Mouse (Mus musculus) embryonic facial prominence, embryonic 15.5 days (tissue): ENCODE results near the gene Umps. TPM values are rescaled to one million over a fixed set of nuclear protein-coding genes. Genes with fewer than 3 reads are reported as not detected.

Experiments
- ATAC-seq: fragments of 200-750 bp; cut with Nextera tagmentation; 2 replicates; pipeline ENCODE4 v1.8.0; 2017; ENCODE audit warnings: low read depth, moderate TSS enrichment; ENCODE audit not compliant: insufficient number of reproducible peaks, low FRiP score, low TSS enrichment
- H3K27ac ChIP-seq: fragments of 300-500 bp; sonication (generic); replicated peaks from 2 replicates; pipeline ENCODE4 v1.5.1; 2015; ENCODE audit warnings: mild to moderate bottlenecking, inconsistent platforms
- H3K27me3 ChIP-seq: fragments of 300-500 bp; sonication (generic); 2 replicates; pipeline ENCODE4 v1.6.1; 2015; ENCODE audit warnings: inconsistent platforms
- H3K36me3 ChIP-seq: fragments of 300-500 bp; sonication (generic); 2 replicates; pipeline ENCODE4 v1.6.1; 2015; ENCODE audit warnings: mild to moderate bottlenecking, inconsistent platforms
- H3K4me1 ChIP-seq: fragments of 300-500 bp; sonication (generic); 2 replicates; pipeline ENCODE4 v1.6.1; 2015; ENCODE audit warnings: inconsistent platforms
- H3K4me2 ChIP-seq: fragments of 300-500 bp; sonication (generic); replicated peaks from 2 replicates; pipeline ENCODE4 v1.6.1; 2015; ENCODE audit warnings: mild to moderate bottlenecking, inconsistent platforms
- H3K4me3 ChIP-seq: fragments of 300-500 bp; sonication (generic); replicated peaks from 2 replicates; pipeline ENCODE4 v1.5.1; 2015; ENCODE audit warnings: mild to moderate bottlenecking, inconsistent platforms
- H3K9ac ChIP-seq: fragments of 300-500 bp; sonication (generic); 2 replicates; pipeline ENCODE4 v1.6.1; 2015; ENCODE audit warnings: inconsistent platforms
- H3K9me3 ChIP-seq: fragments of 300-500 bp; sonication (generic); replicated peaks from 2 replicates; pipeline ENCODE4 v1.6.1; 2016; ENCODE audit warnings: inconsistent platforms
- WGBS: fragments of 180-500 bp; shearing (Covaris S2); methylation state at CpG from one replicate; pipeline ENCODE4 v1.1.7; 2015; 5-methylcytosine and 5-hydroxymethylcytosine counted together
- polyA plus RNA-seq: library from polyadenylated mRNA; unstranded; fragments of >200 nt; fragmentation: Nextera tagmentation; extraction: Ambion mirVana; gene quantifications from 2 replicates; pipeline ENCODE4 v1.2.1, GENCODE M21; 2015

The Umps gene
- polyA plus RNA-seq, 1 experiment from 2014 or later: 45.0 TPM

- no peaks in the 10 kb centered on the region for H3K9me3 ChIP-seq
- no peaks in the 10 kb centered on the region for H3K27me3 ChIP-seq
- peaks cover 53% of the 10 kb centered on the region for H3K4me1 ChIP-seq
- ATAC-seq: no peak
- no peak overlapping the region for H3K9ac ChIP-seq
- H3K4me2 ChIP-seq: no peak overlapping the region
- 64% methylated on average over 9 of the region's 9 CpGs for WGBS
- peaks cover 6% of the 10 kb centered on the region; the same call in 1 of the 2 replicates for H3K36me3 ChIP-seq
- H3K27ac ChIP-seq: peak overlapping the region; percentile 30; the same call in 1 of the 2 replicates
- H3K4me3 ChIP-seq: no peak overlapping the region
Observed at GRCm38 (mm10) chr16:33928788-33929462, 37.9 kb downstream of the Umps start.

GRCm38 (mm10) chr16:33927263-33927824 is 39.5 kb downstream of the Umps start:
- no peaks in the 10 kb centered on the region for H3K9me3 ChIP-seq
- 0 out of 2 replicates have a peak, but pooled peaks cover 6% of the 10 kb centered on the region for H3K36me3 ChIP-seq
- H3K9ac ChIP-seq: no peak overlapping the region
- WGBS: 62% methylated on average over 6 of the region's 6 CpGs
- H3K4me1 ChIP-seq: peaks cover 52% of the 10 kb centered on the region
- H3K27me3 ChIP-seq: no peaks in the 10 kb centered on the region
- no peak overlapping the region for H3K27ac ChIP-seq
- no peak for ATAC-seq
- no peak overlapping the region for H3K4me2 ChIP-seq
- no peak overlapping the region for H3K4me3 ChIP-seq

GRCm38 (mm10) chr16:33923758-33924157 is 43.1 kb downstream of the Umps start:
- H3K36me3 ChIP-seq: peaks cover 21% of the 10 kb centered on the region
- H3K27ac ChIP-seq: no peak overlapping the region
- H3K4me3 ChIP-seq: no peak overlapping the region
- WGBS: 88% methylated on average over 8 of the region's 8 CpGs
- H3K27me3 ChIP-seq: no peaks in the 10 kb centered on the region
- no peak overlapping the region for H3K4me2 ChIP-seq
- H3K4me1 ChIP-seq: peaks cover 53% of the 10 kb centered on the region
- no peak for ATAC-seq
- H3K9me3 ChIP-seq: no peaks in the 10 kb centered on the region
- H3K9ac ChIP-seq: no peak overlapping the region

GRCm38 (mm10) chr16:33923001-33923316 is 43.9 kb downstream of the Umps start:
- Histone ChIP-seq H3K4me1 (peaks cover 51% of the 10 kb centered on the region), H3K9me3 (no peaks in the 10 kb centered on the region), H3K9ac (no peak overlapping the region), H3K4me3 (no peak overlapping the region), H3K27ac (peak overlapping the region; percentile 60), H3K4me2 (no peak overlapping the region), H3K36me3 (peaks cover 21% of the 10 kb centered on the region), H3K27me3 (no peaks in the 10 kb centered on the region)
- no peak for ATAC-seq
- WGBS: 37% methylated on average over 5 of the region's 5 CpGs

- H3K4me2 ChIP-seq: no peak overlapping the region
Observed at GRCm38 (mm10) chr16:33922111-33923000, 44.5 kb downstream of the Umps start.

GRCm38 (mm10) chr16:33921514-33921913 is 45.3 kb downstream of the Umps start:
- H3K9ac ChIP-seq: no peak overlapping the region
- H3K9me3 ChIP-seq: no peaks in the 10 kb centered on the region
- H3K27ac ChIP-seq: peak overlapping the region; percentile 60
- peaks cover 58% of the 10 kb centered on the region for H3K4me1 ChIP-seq
- no peak overlapping the region for H3K4me3 ChIP-seq
- no peak for ATAC-seq
- H3K4me2 ChIP-seq: no peak overlapping the region
- H3K36me3 ChIP-seq: peaks cover 26% of the 10 kb centered on the region
- no peaks in the 10 kb centered on the region for H3K27me3 ChIP-seq
- WGBS: 61% methylated on average over 5 of the region's 5 CpGs

More at GRCm38 (mm10) chr16:33922111-33923000, 44.5 kb downstream of the Umps start:
- Histone ChIP-seq H3K27me3 (no peaks in the 10 kb centered on the region), H3K9ac (no peak overlapping the region), H3K27ac (peak overlapping the region; percentile 60), H3K36me3 (peaks cover 26% of the 10 kb centered on the region), H3K4me1 (peaks cover 56% of the 10 kb centered on the region), H3K4me3 (no peak overlapping the region), H3K9me3 (no peaks in the 10 kb centered on the region)
- 31% methylated on average over 18 of the region's 18 CpGs for WGBS
- ATAC-seq: peak; percentile 58; the same call in 1 of the 2 replicates

- H3K36me3 ChIP-seq: peaks cover 24% of the 10 kb centered on the region
- 80% methylated on average over 5 of the region's 5 CpGs for WGBS
- no peak overlapping the region for H3K9ac ChIP-seq
- peak overlapping the region; percentile 63 for H3K27ac ChIP-seq
- no peak overlapping the region for H3K4me3 ChIP-seq
- peaks cover 50% of the 10 kb centered on the region for H3K4me1 ChIP-seq
- no peak overlapping the region for H3K4me2 ChIP-seq
- no peaks in the 10 kb centered on the region for H3K9me3 ChIP-seq
- H3K27me3 ChIP-seq: no peaks in the 10 kb centered on the region
- ATAC-seq: no peak
Observed at GRCm38 (mm10) chr16:33917926-33918325, 48.9 kb downstream of the Umps start.

GRCm38 (mm10) chr16:33917390-33917789 is 49.4 kb downstream of the Umps start:
- H3K4me2 ChIP-seq: no peak overlapping the region
- H3K4me3 ChIP-seq: no peak overlapping the region
- no peaks in the 10 kb centered on the region for H3K27me3 ChIP-seq
- H3K36me3 ChIP-seq: peaks cover 28% of the 10 kb centered on the region
- H3K9ac ChIP-seq: no peak overlapping the region
- peak overlapping the region; percentile 63 for H3K27ac ChIP-seq
- peak; percentile 42; the same call in 1 of the 2 replicates for ATAC-seq
- 26% methylated on average over 5 of the region's 5 CpGs for WGBS
- peaks cover 44% of the 10 kb centered on the region for H3K4me1 ChIP-seq
- no peaks in the 10 kb centered on the region for H3K9me3 ChIP-seq

- H3K27me3 ChIP-seq: no peaks in the 10 kb centered on the region
- no peak overlapping the region for H3K4me2 ChIP-seq
- ATAC-seq: 0 out of 2 replicates have a peak, but pooled peaks have one; percentile 22
- 68% methylated on average over 12 of the region's 12 CpGs for WGBS
- H3K9me3 ChIP-seq: no peaks in the 10 kb centered on the region
- peaks cover 33% of the 10 kb centered on the region for H3K36me3 ChIP-seq
- no peak overlapping the region for H3K9ac ChIP-seq
- no peak overlapping the region for H3K4me3 ChIP-seq
- peak overlapping the region; percentile 63 for H3K27ac ChIP-seq
- peaks cover 37% of the 10 kb centered on the region for H3K4me1 ChIP-seq
Observed at GRCm38 (mm10) chr16:33916473-33917251, 50.2 kb downstream of the Umps start.

- Histone ChIP-seq H3K4me1 (peaks cover 22% of the 10 kb centered on the region), H3K9me3 (no peaks in the 10 kb centered on the region), H3K27ac (no peak overlapping the region), H3K27me3 (no peaks in the 10 kb centered on the region), H3K4me2 (no peak overlapping the region), H3K4me3 (no peak overlapping the region), H3K36me3 (peaks cover 36% of the 10 kb centered on the region), H3K9ac (no peak overlapping the region)
- WGBS: 56% methylated on average over 4 of the region's 4 CpGs
- ATAC-seq: no peak
Observed at GRCm38 (mm10) chr16:33914997-33915396, 51.8 kb downstream of the Umps start.
